Mouse (Mus musculus): ENCODE measurements around the gene Cox4i2.

Cox4i2 gene

GRCm38 (mm10) chr2:152769677-152770076 is 15.7 kb downstream of the Cox4i2 start:
- no peak for DNase-seq (ENCODE audit: low read depth, low spot score)

- DNase-seq (ENCODE audit: low read depth, low spot score): no peak
These were observed 17.6 kb downstream of the Cox4i2 start for GRCm38 (mm10) chr2:152771571-152771970.

GRCm38 (mm10) chr2:152772231-152772630 is 18.3 kb downstream of the Cox4i2 start:
- no peak for DNase-seq (ENCODE audit: low read depth, low spot score)

GRCm38 (mm10) chr2:152775357-152775756 is 21.4 kb downstream of the Cox4i2 start:
- DNase-seq (ENCODE audit: low read depth, low spot score): no peak

- DNase-seq (ENCODE audit: low read depth, low spot score): no peak
These were observed 22.0 kb downstream of the Cox4i2 start for GRCm38 (mm10) chr2:152776019-152776418.

- no peak for DNase-seq (ENCODE audit: low read depth, low spot score)
These were observed 22.5 kb downstream of the Cox4i2 start for GRCm38 (mm10) chr2:152776435-152776834.

GRCm38 (mm10) chr2:152777081-152777480 is 23.1 kb downstream of the Cox4i2 start:
- no peak for DNase-seq (ENCODE audit: low read depth, low spot score)

- DNase-seq (ENCODE audit: low read depth, low spot score): no peak
These were observed 26.5 kb downstream of the Cox4i2 start for GRCm38 (mm10) chr2:152780466-152780865.

GRCm38 (mm10) chr2:152781031-152781711 is 27.2 kb downstream of the Cox4i2 start:
- DNase-seq (ENCODE audit: low read depth, low spot score): no peak

- DNase-seq (ENCODE audit: low read depth, low spot score): no peak
These were observed 28.7 kb downstream of the Cox4i2 start for GRCm38 (mm10) chr2:152782656-152783055.

GRCm38 (mm10) chr2:152783241-152783640 is 29.3 kb downstream of the Cox4i2 start:
- DNase-seq (ENCODE audit: low read depth, low spot score): no peak

- no peak for DNase-seq (ENCODE audit: low read depth, low spot score)
These were observed 30.7 kb downstream of the Cox4i2 start for GRCm38 (mm10) chr2:152784640-152785039.

- DNase-seq (ENCODE audit: low read depth, low spot score): no peak
These were observed 31.7 kb downstream of the Cox4i2 start for GRCm38 (mm10) chr2:152785446-152786350.

- no peak for DNase-seq (ENCODE audit: low read depth, low spot score)
These were observed 33.2 kb downstream of the Cox4i2 start for GRCm38 (mm10) chr2:152787136-152787535.

GRCm38 (mm10) chr2:152787543-152787942 is 33.6 kb downstream of the Cox4i2 start:
- DNase-seq (ENCODE audit: low read depth, low spot score): no peak

GRCm38 (mm10) chr2:152788892-152789421 is 35.0 kb downstream of the Cox4i2 start:
- DNase-seq (ENCODE audit: low read depth, low spot score): no peak

- DNase-seq (ENCODE audit: low read depth, low spot score): no peak
These were observed 35.6 kb downstream of the Cox4i2 start for GRCm38 (mm10) chr2:152789591-152789999.

- no peak for DNase-seq (ENCODE audit: low read depth, low spot score)
These were observed 38.5 kb downstream of the Cox4i2 start for GRCm38 (mm10) chr2:152792461-152792860.

GRCm38 (mm10) chr2:152793381-152793780 is 39.4 kb downstream of the Cox4i2 start:
- no peak for DNase-seq (ENCODE audit: low read depth, low spot score)

- DNase-seq (ENCODE audit: low read depth, low spot score): no peak
These were observed 40.4 kb downstream of the Cox4i2 start for GRCm38 (mm10) chr2:152794281-152794827.

GRCm38 (mm10) chr2:152797589-152797988 is 43.6 kb downstream of the Cox4i2 start:
- DNase-seq (ENCODE audit: low read depth, low spot score): no peak

Data from brain, embryonic 18.5 days (tissue).